Mouse (Mus musculus) small intestine, adult 2 months (tissue): ENCODE measurements around the gene Pafah2.

Experiments
- CTCF ChIP-seq: fragments of 200-500 bp; IDR thresholded peaks from 2 replicates; pipeline ENCODE4 v1.5.1; 2012; ENCODE audit warnings: low read depth, mild to moderate bottlenecking, control low read depth, inconsistent platforms, low read length, moderate library complexity, mixed read lengths; ENCODE audit not compliant: insufficient replicate concordance, insufficient read length; ENCODE audit errors: extremely low read depth
- POLR2A ChIP-seq: fragments of 200-500 bp; IDR thresholded peaks from 2 replicates; pipeline ENCODE4 v1.6.1; 2012; ENCODE audit warnings: low read depth, mild to moderate bottlenecking, control low read depth, inconsistent platforms, low read length, moderate library complexity

GRCm38 (mm10) chr4:134356591-134357460, 39.3 kb upstream of the Pafah2 start:
- TF ChIP-seq POLR2A (no peak), CTCF (peak; percentile 88; the same call in 1 of the 2 replicates)
